Mouse (Mus musculus): Measurements from ENCODE around the gene Ptdss2. TPM values are rescaled to one million over a fixed set of nuclear protein-coding genes. Genes with fewer than 3 reads are reported as not detected.

The Ptdss2 gene
- polyA plus RNA-seq, 1 experiment from 2014 or later, result 56.1 TPM

DNA sequence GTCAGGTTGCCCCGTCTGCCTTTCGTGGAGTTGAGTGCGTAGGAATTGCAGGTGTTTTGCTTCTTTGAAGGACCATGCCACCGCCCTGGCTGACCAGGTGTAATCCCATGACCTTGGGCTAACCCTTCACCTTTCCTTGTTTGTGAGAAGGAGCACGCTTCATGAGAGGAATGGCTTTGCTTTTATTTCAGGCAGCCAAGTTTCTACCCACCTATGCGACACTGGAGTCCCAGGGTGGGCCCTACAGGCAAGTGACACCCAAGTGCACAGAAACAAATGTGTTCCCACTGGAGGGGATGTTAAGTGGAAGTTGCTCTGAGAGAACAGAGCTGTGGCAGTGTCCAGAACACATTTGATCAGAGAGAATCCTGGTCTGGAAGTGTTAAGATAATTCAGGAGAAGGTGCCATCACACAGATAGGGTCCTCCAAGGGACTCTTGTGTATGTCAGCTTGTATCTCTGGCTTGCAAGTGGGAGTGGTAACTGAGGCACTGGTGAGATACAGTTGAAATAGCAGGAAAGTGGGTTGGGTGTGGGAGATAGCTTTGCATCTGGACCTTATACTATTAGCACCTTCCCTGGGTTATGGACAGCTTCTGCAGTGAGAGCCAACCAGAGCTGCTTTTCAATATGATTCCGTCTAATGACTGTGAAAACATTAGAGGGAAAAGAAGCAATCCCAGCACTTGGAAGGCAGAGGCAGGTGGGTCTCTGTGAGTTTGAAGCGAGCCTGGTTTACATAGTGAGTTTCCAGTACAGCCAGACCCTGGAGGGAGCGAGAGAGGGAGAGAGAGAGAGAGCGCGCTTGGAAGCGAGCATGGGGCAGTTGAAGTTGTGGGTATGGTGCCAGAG, 9.9 kb downstream of the Ptdss2 start:
- ATAC-seq (replicated peaks; ENCODE audit: extremely low read depth, insufficient read depth, low FRiP score), result no peak
- no peaks in the 10 kb centered on the region for H3K9me3 ChIP-seq (replicated peaks; ENCODE audit: control insufficient read depth, low read length)
- peak overlapping the region; percentile 96 for H3K4me3 ChIP-seq (ENCODE audit: low read length)
- H3K27me3 ChIP-seq (ENCODE audit: control insufficient read depth, insufficient read depth, low read length), result no peaks in the 10 kb centered on the region
- peaks cover 13% of the 10 kb centered on the region for H3K4me1 ChIP-seq (ENCODE audit: control insufficient read depth, insufficient read depth, low read length)
- H3K36me3 ChIP-seq (ENCODE audit: control insufficient read depth, insufficient read depth), result peaks cover 8% of the 10 kb centered on the region
- peak overlapping the region; percentile 13; the same call in 1 of the 2 replicates for H3K27ac ChIP-seq (ENCODE audit: low read length)
- 52% methylated on average over 12 of the region's 12 CpGs for WGBS
- peak overlapping the region; percentile 83 for H3K4me2 ChIP-seq (ENCODE audit: low read depth, low read length)
- peak overlapping the region; percentile 98 for H3K9ac ChIP-seq (ENCODE audit: low read length)

DNA sequence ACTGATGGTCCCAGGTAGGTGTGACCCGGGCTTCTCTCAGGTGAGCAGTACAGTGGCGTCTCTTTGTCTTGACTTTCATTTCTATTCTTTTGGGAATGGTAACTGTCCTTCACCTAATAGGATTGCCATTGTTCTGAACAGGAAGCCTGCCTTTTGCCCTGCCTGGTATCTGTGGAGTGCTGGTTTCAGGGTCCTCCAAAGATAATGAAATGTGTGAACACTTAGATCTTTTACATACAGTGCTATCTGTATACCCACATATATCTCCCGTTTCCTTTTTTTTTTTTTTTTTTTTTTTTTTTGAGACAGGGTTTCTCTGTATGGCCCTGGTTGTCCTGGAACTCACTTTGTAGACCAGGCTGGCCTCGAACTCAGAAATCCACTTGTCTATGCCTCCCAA, 19.1 kb downstream of the Ptdss2 start:
- Histone ChIP-seq H3K9ac (ENCODE audit: low read length) (no peak overlapping the region), H3K9me3 (replicated peaks; ENCODE audit: control insufficient read depth, low read length) (no peaks in the 10 kb centered on the region), H3K36me3 (ENCODE audit: control insufficient read depth, insufficient read depth) (peaks cover 11% of the 10 kb centered on the region), H3K27ac (ENCODE audit: low read length) (no peak overlapping the region), H3K4me1 (ENCODE audit: control insufficient read depth, insufficient read depth, low read length) (no peaks in the 10 kb centered on the region), H3K4me3 (ENCODE audit: low read length) (no peak overlapping the region), H3K27me3 (ENCODE audit: control insufficient read depth, insufficient read depth, low read length) (no peaks in the 10 kb centered on the region), H3K4me2 (ENCODE audit: low read depth, low read length) (no peak overlapping the region)
- 84% methylated on average over 4 of the region's 4 CpGs for WGBS
- no peak for ATAC-seq (replicated peaks; ENCODE audit: extremely low read depth, insufficient read depth, low FRiP score)

GRCm38 (mm10) chr7:141143112-141143511, 20.9 kb downstream of the Ptdss2 start:
- H3K9ac ChIP-seq (ENCODE audit: low read length), result no peak overlapping the region
- peaks cover 8% of the 10 kb centered on the region for H3K36me3 ChIP-seq (ENCODE audit: control insufficient read depth, insufficient read depth)
- no peak for ATAC-seq (replicated peaks; ENCODE audit: extremely low read depth, insufficient read depth, low FRiP score)
- no peaks in the 10 kb centered on the region for H3K4me1 ChIP-seq (ENCODE audit: control insufficient read depth, insufficient read depth, low read length)
- no peaks in the 10 kb centered on the region for H3K27me3 ChIP-seq (ENCODE audit: control insufficient read depth, insufficient read depth, low read length)
- H3K9me3 ChIP-seq (replicated peaks; ENCODE audit: control insufficient read depth, low read length), result no peaks in the 10 kb centered on the region
- WGBS, result 60% methylated on average over 5 of the region's 5 CpGs
- H3K27ac ChIP-seq (ENCODE audit: low read length), result no peak overlapping the region
- H3K4me2 ChIP-seq (ENCODE audit: low read depth, low read length), result no peak overlapping the region
- H3K4me3 ChIP-seq (ENCODE audit: low read length), result no peak overlapping the region

GRCm38 (mm10) chr7:141143861-141144260, 21.7 kb downstream of the Ptdss2 start:
- Histone ChIP-seq H3K9ac (ENCODE audit: low read length) (no peak overlapping the region), H3K9me3 (replicated peaks; ENCODE audit: control insufficient read depth, low read length) (no peaks in the 10 kb centered on the region), H3K36me3 (ENCODE audit: control insufficient read depth, insufficient read depth) (peaks cover 8% of the 10 kb centered on the region), H3K4me3 (ENCODE audit: low read length) (no peak overlapping the region), H3K4me2 (ENCODE audit: low read depth, low read length) (no peak overlapping the region), H3K27ac (ENCODE audit: low read length) (no peak overlapping the region), H3K27me3 (ENCODE audit: control insufficient read depth, insufficient read depth, low read length) (no peaks in the 10 kb centered on the region), H3K4me1 (ENCODE audit: control insufficient read depth, insufficient read depth, low read length) (no peaks in the 10 kb centered on the region)
- no peak for ATAC-seq (replicated peaks; ENCODE audit: extremely low read depth, insufficient read depth, low FRiP score)
- 76% methylated on average over 2 of the region's 2 CpGs for WGBS

- H3K27ac ChIP-seq (ENCODE audit: low read length), result no peak overlapping the region
- no peaks in the 10 kb centered on the region for H3K4me1 ChIP-seq (ENCODE audit: control insufficient read depth, insufficient read depth, low read length)
- peaks cover 8% of the 10 kb centered on the region for H3K36me3 ChIP-seq (ENCODE audit: control insufficient read depth, insufficient read depth)
- no peak overlapping the region for H3K4me2 ChIP-seq (ENCODE audit: low read depth, low read length)
- no peak overlapping the region for H3K4me3 ChIP-seq (ENCODE audit: low read length)
- WGBS, result 91% methylated on average over 3 of the region's 3 CpGs
- H3K27me3 ChIP-seq (ENCODE audit: control insufficient read depth, insufficient read depth, low read length), result no peaks in the 10 kb centered on the region
- no peaks in the 10 kb centered on the region for H3K9me3 ChIP-seq (replicated peaks; ENCODE audit: control insufficient read depth, low read length)
- ATAC-seq (replicated peaks; ENCODE audit: extremely low read depth, insufficient read depth, low FRiP score), result no peak
- no peak overlapping the region for H3K9ac ChIP-seq (ENCODE audit: low read length)
Observed at GRCm38 (mm10) chr7:141144650-141145049, 22.5 kb downstream of the Ptdss2 start.

GRCm38 (mm10) chr7:141145403-141145802, 23.2 kb downstream of the Ptdss2 start:
- Histone ChIP-seq H3K9me3 (replicated peaks; ENCODE audit: control insufficient read depth, low read length) (no peaks in the 10 kb centered on the region), H3K27ac (ENCODE audit: low read length) (no peak overlapping the region), H3K4me1 (ENCODE audit: control insufficient read depth, insufficient read depth, low read length) (no peaks in the 10 kb centered on the region), H3K27me3 (ENCODE audit: control insufficient read depth, insufficient read depth, low read length) (no peaks in the 10 kb centered on the region), H3K4me2 (ENCODE audit: low read depth, low read length) (no peak overlapping the region), H3K36me3 (ENCODE audit: control insufficient read depth, insufficient read depth) (peaks cover 8% of the 10 kb centered on the region), H3K4me3 (ENCODE audit: low read length) (no peak overlapping the region), H3K9ac (ENCODE audit: low read length) (no peak overlapping the region)
- no peak for ATAC-seq (replicated peaks; ENCODE audit: extremely low read depth, insufficient read depth, low FRiP score)
- WGBS, result 59% methylated on average over 1 of the region's 1 CpGs

DNA sequence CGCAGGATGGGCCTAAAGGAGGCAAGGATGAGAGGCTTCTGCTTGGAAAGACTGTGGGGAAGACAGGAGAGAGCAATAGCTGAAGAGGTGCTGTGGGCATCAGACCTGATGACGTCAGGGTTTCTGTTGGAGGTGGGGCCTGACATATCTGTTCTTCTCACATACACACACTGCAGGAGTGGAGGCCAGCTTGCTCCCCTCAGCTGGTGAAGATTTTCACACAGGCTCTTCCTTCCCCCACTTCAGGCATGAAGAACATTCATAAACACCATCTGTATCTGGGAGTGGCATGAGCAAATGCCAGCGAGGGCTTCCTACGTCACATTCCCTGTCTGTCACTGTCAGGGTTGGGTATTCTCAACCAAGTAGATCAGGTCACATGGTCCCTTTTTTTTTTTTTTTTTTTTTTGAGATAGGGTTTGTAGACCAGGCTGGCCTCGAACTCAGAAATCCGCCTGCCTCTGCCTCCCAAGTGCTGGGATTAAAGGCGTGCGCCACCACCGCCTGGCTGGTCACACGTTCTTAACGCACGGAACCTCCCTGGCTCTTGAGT, 23.9 kb downstream of the Ptdss2 start:
- Histone ChIP-seq H3K36me3 (ENCODE audit: control insufficient read depth, insufficient read depth) (peaks cover 10% of the 10 kb centered on the region), H3K4me1 (ENCODE audit: control insufficient read depth, insufficient read depth, low read length) (no peaks in the 10 kb centered on the region), H3K27me3 (ENCODE audit: control insufficient read depth, insufficient read depth, low read length) (no peaks in the 10 kb centered on the region), H3K4me3 (ENCODE audit: low read length) (no peak overlapping the region), H3K27ac (ENCODE audit: low read length) (no peak overlapping the region), H3K4me2 (ENCODE audit: low read depth, low read length) (no peak overlapping the region), H3K9ac (ENCODE audit: low read length) (no peak overlapping the region), H3K9me3 (replicated peaks; ENCODE audit: control insufficient read depth, low read length) (no peaks in the 10 kb centered on the region)
- 88% methylated on average over 12 of the region's 12 CpGs for WGBS
- ATAC-seq (replicated peaks; ENCODE audit: extremely low read depth, insufficient read depth, low FRiP score), result no peak

GRCm38 (mm10) chr7:141147044-141147443, 24.9 kb downstream of the Ptdss2 start:
- H3K4me2 ChIP-seq (ENCODE audit: low read depth, low read length), result no peak overlapping the region
- H3K4me1 ChIP-seq (ENCODE audit: control insufficient read depth, insufficient read depth, low read length), result no peaks in the 10 kb centered on the region
- H3K9me3 ChIP-seq (replicated peaks; ENCODE audit: control insufficient read depth, low read length), result no peaks in the 10 kb centered on the region
- no peak for ATAC-seq (replicated peaks; ENCODE audit: extremely low read depth, insufficient read depth, low FRiP score)
- H3K27me3 ChIP-seq (ENCODE audit: control insufficient read depth, insufficient read depth, low read length), result no peaks in the 10 kb centered on the region
- no peak overlapping the region for H3K9ac ChIP-seq (ENCODE audit: low read length)
- H3K27ac ChIP-seq (ENCODE audit: low read length), result no peak overlapping the region
- 65% methylated on average over 6 of the region's 6 CpGs for WGBS
- peaks cover 10% of the 10 kb centered on the region for H3K36me3 ChIP-seq (ENCODE audit: control insufficient read depth, insufficient read depth)
- H3K4me3 ChIP-seq (ENCODE audit: low read length), result no peak overlapping the region

DNA sequence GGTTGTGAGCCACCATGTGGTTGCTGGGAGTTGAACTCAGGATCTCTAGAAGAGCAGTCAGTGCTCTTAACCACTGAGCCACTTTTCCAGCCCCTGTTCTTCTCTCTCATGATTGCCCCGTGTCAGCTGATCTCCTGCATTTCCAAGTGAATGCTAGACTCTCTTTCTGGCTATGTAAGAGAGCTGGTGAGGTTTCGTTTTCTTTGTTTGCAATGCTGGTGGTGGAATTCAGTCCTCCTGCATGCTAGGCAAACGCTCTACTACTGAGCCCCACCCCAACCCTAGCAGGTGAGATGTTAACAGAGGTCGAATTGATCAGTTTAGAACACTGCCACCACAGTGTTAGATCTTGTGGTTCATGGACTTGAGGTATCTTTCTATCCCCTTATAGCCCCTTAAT, 26.5 kb downstream of the Ptdss2 start:
- Histone ChIP-seq H3K9me3 (replicated peaks; ENCODE audit: control insufficient read depth, low read length) (no peaks in the 10 kb centered on the region), H3K4me2 (ENCODE audit: low read depth, low read length) (no peak overlapping the region), H3K27me3 (ENCODE audit: control insufficient read depth, insufficient read depth, low read length) (no peaks in the 10 kb centered on the region), H3K9ac (ENCODE audit: low read length) (no peak overlapping the region), H3K4me3 (ENCODE audit: low read length) (no peak overlapping the region), H3K36me3 (ENCODE audit: control insufficient read depth, insufficient read depth) (peaks cover 13% of the 10 kb centered on the region), H3K27ac (ENCODE audit: low read length) (no peak overlapping the region), H3K4me1 (ENCODE audit: control insufficient read depth, insufficient read depth, low read length) (no peaks in the 10 kb centered on the region)
- no peak for ATAC-seq (replicated peaks; ENCODE audit: extremely low read depth, insufficient read depth, low FRiP score)
- WGBS, result 74% methylated on average over 4 of the region's 4 CpGs

All from heart, embryonic 16.5 days (tissue).